Mouse (Mus musculus) neural tube, embryonic 14.5 days (tissue): ENCODE results near the gene Cenpk. TPM values are rescaled to one million over a fixed set of nuclear protein-coding genes. Genes with fewer than 3 reads are reported as not detected.
A peak's percentile ranks its signal among the peaks of the same experiment; 100 is the strongest.
"Not testable (repeated sequence)": the region's sequence is repeated elsewhere in the genome, so short reads cannot be mapped to it uniquely, and the experiment has no call there.

Experiments
- ATAC-seq: fragments of 200-750 bp; cut with Nextera tagmentation; 2 replicates; pipeline ENCODE4 v1.8.0; 2017; ENCODE audit warnings: low read depth, mild to moderate bottlenecking, moderate TSS enrichment, moderate library complexity
- H3K27ac ChIP-seq: fragments of 300-500 bp; sonication (generic); 2 replicates; pipeline ENCODE4 v1.5.1; 2014; ENCODE audit warnings: low read depth, mild to moderate bottlenecking, control low read depth, low read length, moderate library complexity, mixed read lengths
- H3K27me3 ChIP-seq: fragments of 300-500 bp; sonication (generic); 2 replicates; pipeline ENCODE4 v1.6.1; 2014; ENCODE audit warnings: low read length; ENCODE audit not compliant: control insufficient read depth, insufficient read depth
- H3K36me3 ChIP-seq: fragments of 300-500 bp; sonication (generic); 2 replicates; pipeline ENCODE4 v1.6.1; 2014; ENCODE audit warnings: low read length, mixed read lengths; ENCODE audit not compliant: control insufficient read depth, insufficient read depth
- H3K4me1 ChIP-seq: fragments of 300-500 bp; sonication (generic); 2 replicates; pipeline ENCODE4 v1.6.1; 2014; ENCODE audit warnings: low read length; ENCODE audit not compliant: control insufficient read depth, insufficient read depth
- H3K4me2 ChIP-seq: fragments of 300-500 bp; sonication (generic); 2 replicates; pipeline ENCODE4 v1.6.1; 2014; ENCODE audit warnings: mild to moderate bottlenecking, low read depth, low read length, control low read depth
- H3K4me3 ChIP-seq: fragments of 300-500 bp; sonication (generic); 2 replicates; pipeline ENCODE4 v1.5.1; 2014; ENCODE audit warnings: low read depth, low read length, control low read depth, mixed read lengths
- H3K9ac ChIP-seq: fragments of 300-500 bp; sonication (generic); replicated peaks from 2 replicates; pipeline ENCODE4 v1.6.1; 2014; ENCODE audit warnings: low read depth, mild to moderate bottlenecking, control low read depth, low read length, mixed read lengths
- H3K9me3 ChIP-seq: fragments of 300-500 bp; sonication (generic); 2 replicates; pipeline ENCODE4 v1.6.1; 2016; ENCODE audit warnings: low read length; ENCODE audit not compliant: control insufficient read depth
- WGBS: fragments of 180-500 bp; shearing (Covaris S2); extraction: QIAGEN DNeasy Blood & Tissue Kit; methylation state at CpG from one replicate; pipeline ENCODE4 v1.1.7; 2014; 5-methylcytosine and 5-hydroxymethylcytosine counted together
- polyA plus RNA-seq: library from polyadenylated mRNA; unstranded; fragments of >200 nt; fragmentation: Nextera tagmentation; extraction: Ambion mirVana; gene quantifications from 2 replicates; pipeline ENCODE4 v1.2.1, GENCODE M21; 2014

Cenpk gene
- polyA plus RNA-seq = 8.3 and 11.3 TPM in 2 replicates

DNA sequence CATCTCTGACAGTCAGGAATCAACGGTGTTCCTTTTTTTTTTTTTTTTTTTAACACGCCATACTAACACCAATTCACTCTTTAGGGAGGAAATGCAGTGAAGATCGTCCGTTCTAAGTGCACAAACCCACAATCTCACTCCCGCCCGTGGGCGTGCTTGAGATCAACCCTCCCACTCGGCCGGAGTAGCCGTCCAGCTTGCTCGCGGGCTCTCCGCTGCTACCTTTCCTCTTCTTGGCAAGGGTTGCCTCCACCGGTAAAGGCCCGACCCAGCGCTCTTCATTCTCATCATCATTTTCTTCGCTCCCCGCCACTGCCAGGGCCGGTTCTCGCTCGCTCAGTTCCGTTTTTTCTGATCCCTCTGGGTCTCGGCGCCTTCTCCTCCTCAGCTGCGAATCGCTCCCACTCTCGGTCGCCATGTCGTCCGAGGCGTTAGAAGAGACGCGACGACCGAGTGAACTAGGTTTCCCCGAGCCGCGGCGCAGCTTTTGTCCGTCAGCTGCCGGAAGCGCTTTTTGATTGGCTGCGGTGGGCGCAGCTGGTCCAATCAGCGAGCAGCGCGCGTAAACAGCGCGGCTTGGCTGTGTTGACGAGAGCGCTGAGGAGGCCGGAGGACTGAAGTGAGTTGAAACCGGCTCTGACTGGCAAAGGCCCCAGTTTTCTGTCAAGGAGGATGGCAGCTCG is at the start of gene Cenpk, which contains the start of gene Ppwd1:
Gene Cenpk (plus strand): TSS at position 228 of the 683 bp plus-strand sequence.
Gene Ppwd1 (minus strand): TSS at position 460 of the 683 bp plus-strand sequence.
- H3K4me3 ChIP-seq = peak within 1 kb of the TSS; percentile 57
- no peaks in the 10 kb centered on the region for H3K9me3 ChIP-seq
- peak within 1 kb of the TSS; percentile 75 for H3K9ac ChIP-seq
- peak; percentile 100 for ATAC-seq
- WGBS = under 1% methylated on average over 55 of the region's 55 CpGs
- no peaks in the 10 kb centered on the region for H3K36me3 ChIP-seq
- no peaks in the 10 kb centered on the region for H3K27me3 ChIP-seq
- peaks cover 7% of the 10 kb centered on the region for H3K4me1 ChIP-seq
- H3K27ac ChIP-seq = peak within 1 kb of the TSS; percentile 90
- peak within 1 kb of the TSS; percentile 75 for H3K4me2 ChIP-seq

DNA sequence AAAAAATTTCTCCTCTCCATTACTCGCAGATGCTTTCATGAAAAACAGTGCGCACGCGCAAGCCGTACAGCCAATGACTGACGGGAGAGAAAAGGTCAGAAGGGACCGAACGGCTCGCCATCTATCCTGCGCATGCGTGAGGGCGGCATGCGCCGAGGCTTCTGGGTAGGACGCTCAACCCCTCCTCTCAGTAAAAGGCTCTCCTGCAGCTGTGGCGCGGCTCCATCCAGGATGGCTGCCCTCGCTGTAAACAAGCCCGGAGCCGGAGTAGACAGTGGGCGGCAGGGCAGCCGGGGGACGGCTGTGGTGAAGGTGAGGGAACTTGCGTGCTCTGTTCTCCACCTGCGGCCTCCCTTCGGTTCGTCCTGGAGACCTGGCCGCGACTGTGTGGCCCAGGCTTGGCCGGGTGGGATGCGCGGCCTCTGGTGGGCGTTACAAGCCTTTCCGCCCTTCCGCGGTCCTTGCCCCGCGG is 49.7 kb upstream of the Cenpk start, which contains the start of gene Trim23:
Gene Trim23 (plus strand): TSS at position 148 of the 472 bp plus-strand sequence.
- Histone ChIP-seq H3K4me3 (peak within 1 kb of the TSS; percentile 96), H3K4me1 (peaks cover 13% of the 10 kb centered on the region), H3K4me2 (peak within 1 kb of the TSS; percentile 80), H3K9me3 (no peaks in the 10 kb centered on the region), H3K27me3 (no peaks in the 10 kb centered on the region), H3K27ac (peak within 1 kb of the TSS; percentile 62), H3K36me3 (no peaks in the 10 kb centered on the region; the same call in 1 of the 2 replicates), H3K9ac (peak within 1 kb of the TSS; percentile 80)
- ATAC-seq = peak; percentile 99
- 0% methylated on average over 38 of the region's 38 CpGs for WGBS

DNA sequence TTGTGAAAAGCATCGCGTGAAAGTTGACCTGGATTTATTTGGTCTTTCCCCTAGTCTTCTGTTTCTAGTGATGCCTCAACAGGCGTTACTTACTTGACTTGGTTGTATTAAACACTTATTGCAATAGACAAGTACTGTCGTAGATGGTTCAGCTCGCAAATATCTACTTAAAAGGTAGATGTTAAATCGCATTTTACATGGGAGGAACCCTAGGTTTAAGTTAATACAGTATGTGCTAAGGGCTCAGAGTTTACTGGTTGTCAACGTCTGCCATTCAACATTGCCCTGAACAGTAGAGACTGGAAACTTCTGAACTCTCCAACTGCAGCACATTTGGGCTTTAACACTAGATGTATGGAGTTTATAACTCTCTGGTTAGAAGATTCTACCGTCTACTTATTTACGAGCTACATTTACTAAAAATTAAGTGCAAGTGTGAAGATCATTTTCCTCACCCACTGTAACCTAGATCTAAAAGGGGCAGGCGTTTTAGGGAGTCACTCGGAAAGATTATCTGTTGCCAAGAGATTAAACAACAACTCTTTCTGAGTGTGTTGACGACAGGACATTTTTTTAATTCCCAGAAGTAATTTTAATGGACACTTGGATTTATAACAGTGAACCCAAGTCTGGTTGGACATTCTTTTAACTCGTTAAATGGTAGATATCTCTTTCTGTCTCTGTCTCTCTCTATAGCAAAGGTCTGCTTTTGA is 49.1 kb upstream of the Cenpk start:
- no peak; the same call in none of the 2 replicates for ATAC-seq
- peak overlapping the region; percentile 80 for H3K9ac ChIP-seq
- WGBS = 22% methylated on average over 13 of the region's 13 CpGs

DNA sequence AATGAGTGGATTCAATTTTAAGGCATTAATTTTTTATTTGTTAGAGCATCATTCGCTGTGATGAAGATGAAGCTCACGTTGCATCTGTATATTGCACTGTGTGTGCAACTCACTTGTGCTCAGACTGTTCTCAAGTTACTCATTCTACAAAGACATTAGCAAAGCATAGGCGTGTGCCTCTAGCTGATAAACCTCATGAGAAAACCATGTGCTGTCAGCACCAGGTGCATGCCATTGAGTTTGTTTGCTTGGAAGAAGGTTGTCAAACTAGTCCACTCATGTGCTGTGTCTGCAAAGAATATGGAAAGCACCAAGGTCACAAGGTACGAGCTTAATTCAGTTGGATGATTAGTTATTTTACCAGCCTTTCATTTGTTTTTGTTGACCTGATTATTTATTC is 41.1 kb upstream of the Cenpk start:
- Histone ChIP-seq H3K27ac (no peak overlapping the region), H3K36me3 (peaks cover 21% of the 10 kb centered on the region), H3K4me2 (no peak overlapping the region), H3K9me3 (no peaks in the 10 kb centered on the region), H3K27me3 (no peaks in the 10 kb centered on the region), H3K4me1 (no peaks in the 10 kb centered on the region), H3K4me3 (no peak overlapping the region), H3K9ac (no peak overlapping the region)
- no peak for ATAC-seq
- 91% methylated on average over 4 of the region's 4 CpGs for WGBS

More for the DNA sequence above, 49.1 kb upstream of the Cenpk start:
- peak overlapping the region; percentile 96 for H3K4me3 ChIP-seq
- H3K27me3 ChIP-seq = no peaks in the 10 kb centered on the region
- peak overlapping the region; percentile 62; the same call in 1 of the 2 replicates for H3K27ac ChIP-seq
- no peaks in the 10 kb centered on the region for H3K9me3 ChIP-seq
- H3K4me2 ChIP-seq = peak overlapping the region; percentile 71
- no peaks in the 10 kb centered on the region; the same call in 1 of the 2 replicates for H3K36me3 ChIP-seq
- peaks cover 13% of the 10 kb centered on the region for H3K4me1 ChIP-seq

GRCm38 (mm10) chr13:104195891-104196290 is 32.5 kb upstream of the Cenpk start:
- H3K4me1 ChIP-seq, H3K4me3 ChIP-seq, H3K9ac ChIP-seq, H3K4me2 ChIP-seq, H3K27me3 ChIP-seq, H3K27ac ChIP-seq, ATAC-seq, H3K9me3 ChIP-seq: not testable (repeated sequence)
- H3K36me3 ChIP-seq = peaks cover 22% of the 10 kb centered on the region

DNA sequence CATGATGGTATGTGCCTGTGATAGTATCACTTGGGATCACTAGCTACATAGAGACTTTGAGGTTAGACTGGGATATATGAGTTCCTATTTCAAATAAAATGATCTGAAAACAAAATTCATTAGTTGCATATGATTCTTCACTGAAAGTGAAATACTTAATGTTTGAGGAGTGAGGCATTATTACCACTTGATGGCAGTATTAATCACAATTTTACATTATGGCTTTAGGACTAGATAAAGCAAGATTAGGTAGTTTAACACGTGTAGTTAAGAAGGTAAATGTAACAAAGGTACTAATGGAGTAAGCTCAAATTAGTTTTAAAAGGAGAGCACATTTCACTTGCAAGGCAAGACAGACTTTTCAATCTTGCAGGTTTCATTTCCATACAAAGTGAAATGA is 24.1 kb upstream of the Cenpk start:
- ATAC-seq = no peak
- no peaks in the 10 kb centered on the region for H3K4me1 ChIP-seq
- WGBS = 64% methylated on average over 1 of the region's 1 CpGs
- no peaks in the 10 kb centered on the region for H3K9me3 ChIP-seq
- H3K27me3 ChIP-seq = no peaks in the 10 kb centered on the region
- no peak overlapping the region for H3K4me2 ChIP-seq
- no peak overlapping the region for H3K4me3 ChIP-seq
- H3K36me3 ChIP-seq = peaks cover 12% of the 10 kb centered on the region
- no peak overlapping the region for H3K27ac ChIP-seq
- no peak overlapping the region for H3K9ac ChIP-seq

GRCm38 (mm10) chr13:104227478-104227877 is 933 bp upstream of the Cenpk start:
- WGBS = 78% methylated on average over 3 of the region's 3 CpGs
- no peaks in the 10 kb centered on the region for H3K9me3 ChIP-seq
- H3K27ac ChIP-seq = no peak overlapping the region
- no peak overlapping the region for H3K9ac ChIP-seq
- H3K4me2 ChIP-seq = peak overlapping the region; percentile 66
- ATAC-seq = no peak
- peak overlapping the region; percentile 57 for H3K4me3 ChIP-seq
- no peaks in the 10 kb centered on the region for H3K36me3 ChIP-seq
- no peaks in the 10 kb centered on the region for H3K27me3 ChIP-seq
- peaks cover 7% of the 10 kb centered on the region for H3K4me1 ChIP-seq

DNA sequence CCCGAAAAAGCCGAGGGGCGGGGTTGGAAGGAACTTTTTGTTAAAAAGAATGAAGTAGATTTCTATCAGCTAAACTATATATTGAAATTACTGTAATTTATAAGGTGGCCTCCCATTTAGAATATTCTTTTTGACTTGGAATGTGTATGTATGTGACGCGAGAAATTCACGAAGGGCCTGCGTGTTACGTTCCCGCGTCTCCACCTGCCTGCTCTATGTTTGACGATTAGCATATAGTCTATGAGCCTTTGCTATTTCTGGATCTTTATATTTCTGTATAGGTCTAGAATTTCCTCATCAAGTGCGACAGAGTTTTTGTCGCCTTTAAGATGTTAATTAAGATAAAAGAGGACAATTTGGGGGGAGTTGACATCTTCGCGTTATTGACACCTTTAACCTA is 770 bp downstream of the Cenpk start:
- Histone ChIP-seq H3K4me1 (peaks cover 7% of the 10 kb centered on the region), H3K4me3 (peak overlapping the region; percentile 57), H3K4me2 (peak overlapping the region; percentile 75), H3K9me3 (no peaks in the 10 kb centered on the region), H3K27me3 (no peaks in the 10 kb centered on the region), H3K27ac (no peak overlapping the region), H3K9ac (peak overlapping the region; percentile 52; the same call in 1 of the 2 replicates), H3K36me3 (no peaks in the 10 kb centered on the region)
- ATAC-seq = peak; percentile 29
- 7% methylated on average over 15 of the region's 15 CpGs for WGBS

DNA sequence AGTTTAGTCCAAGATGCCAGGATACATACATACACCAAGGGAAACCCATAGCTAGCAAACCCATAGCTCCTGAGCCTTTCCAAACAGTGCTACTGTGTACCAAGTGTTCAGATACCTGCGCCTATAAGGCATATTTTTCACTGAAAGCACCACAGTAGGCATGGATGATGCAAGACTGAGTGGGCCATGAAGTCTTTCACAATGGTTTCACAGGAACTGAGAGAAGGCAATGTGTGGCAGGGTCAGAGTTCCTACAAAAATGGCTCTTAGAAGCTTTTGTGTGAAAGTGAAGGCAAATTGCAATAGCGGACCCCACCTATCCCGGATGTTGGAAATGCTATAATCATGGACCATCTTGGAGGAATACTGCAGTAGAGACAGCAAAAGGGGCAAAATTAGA is 30.6 kb downstream of the Cenpk start:
- Histone ChIP-seq H3K36me3 (no peaks in the 10 kb centered on the region), H3K4me3 (no peak overlapping the region), H3K4me1 (no peaks in the 10 kb centered on the region), H3K27me3 (no peaks in the 10 kb centered on the region), H3K27ac (no peak overlapping the region), H3K4me2 (no peak overlapping the region), H3K9ac (no peak overlapping the region), H3K9me3 (no peaks in the 10 kb centered on the region)
- no peak for ATAC-seq
- 94% methylated on average over 3 of the region's 3 CpGs for WGBS
